Mouse (Mus musculus) myocyte (in vitro differentiated cells): Measurements from ENCODE around the gene Rpl29. TPM values are rescaled to one million over a fixed set of nuclear protein-coding genes. Genes with fewer than 3 reads are reported as not detected.

Experiments
- H3K27me3 ChIP-seq: one replicate; pipeline ENCODE4 v1.6.1; 2011; ENCODE audit not compliant: control insufficient read depth, insufficient read depth, insufficient read length
- H3K36me3 ChIP-seq: one replicate; pipeline ENCODE4 v1.6.1; 2011; ENCODE audit not compliant: control insufficient read depth, insufficient read depth
- H3K4me2 ChIP-seq: one replicate; pipeline ENCODE4 v1.6.1; 2011; ENCODE audit warnings: low read depth, control low read depth
- H3K4me3 ChIP-seq: one replicate; pipeline ENCODE4 v1.5.1; 2011; ENCODE audit warnings: mild to moderate bottlenecking, control low read depth, moderate library complexity
- H3K79me2 ChIP-seq: one replicate; pipeline ENCODE4 v1.6.1; 2011; ENCODE audit not compliant: control insufficient read depth, insufficient read depth
- H3ac ChIP-seq: one replicate; pipeline ENCODE4 v1.6.1; 2011; ENCODE audit not compliant: control insufficient read depth, insufficient read length
- CEBPB ChIP-seq: IDR thresholded peaks from 2 replicates; pipeline ENCODE4 v1.6.1; 2011; ENCODE audit warnings: mild to moderate bottlenecking, moderate library complexity; ENCODE audit not compliant: poor library complexity, insufficient read depth, severe bottlenecking
- E2F4 ChIP-seq: IDR thresholded peaks from one replicate; pipeline ENCODE4 v1.6.1; 2011; ENCODE audit warnings: mild to moderate bottlenecking, control low read depth, moderate library complexity; ENCODE audit not compliant: insufficient read depth
- MAX ChIP-seq: IDR thresholded peaks from one replicate; pipeline ENCODE4 v1.6.1; 2011; ENCODE audit warnings: low read depth, mild to moderate bottlenecking, control low read depth
- MYOD1 ChIP-seq, 3 experiments: IDR thresholded peaks; one replicate each; pipeline ENCODE4 v1.6.1; 2011; ENCODE audit warnings: control low read depth in 2 of 3, low read depth in 2 of 3, mild to moderate bottlenecking in 2 of 3, moderate library complexity in 1 of 3; ENCODE audit not compliant: insufficient read length in 2 of 3, control insufficient read depth in 1 of 3
- MYOG ChIP-seq, 3 experiments: IDR thresholded peaks; one replicate each; pipeline ENCODE4 v1.6.1; 2011; ENCODE audit warnings: control low read depth in 2 of 3, low read depth in 2 of 3, mild to moderate bottlenecking in 2 of 3; ENCODE audit not compliant: insufficient read length in 2 of 3, control insufficient read depth in 1 of 3, insufficient read depth in 1 of 3
- POLR2A ChIP-seq: IDR thresholded peaks from one replicate; pipeline ENCODE4 v1.6.1; 2011; ENCODE audit warnings: low read depth, mild to moderate bottlenecking, control low read depth, moderate library complexity; ENCODE audit not compliant: insufficient read length
- POLR2AphosphoS2 ChIP-seq: IDR thresholded peaks from one replicate; pipeline ENCODE4 v1.6.1; 2011; ENCODE audit warnings: low read depth, control low read depth; ENCODE audit not compliant: insufficient read length
- REST ChIP-seq: IDR thresholded peaks from one replicate; pipeline ENCODE4 v1.6.1; 2011; ENCODE audit warnings: mild to moderate bottlenecking, control low read depth, moderate library complexity; ENCODE audit not compliant: insufficient read depth, insufficient read length
- SRF ChIP-seq: IDR thresholded peaks from one replicate; pipeline ENCODE4 v1.6.1; 2011; ENCODE audit warnings: low read depth; ENCODE audit not compliant: control insufficient read depth, insufficient read length
- TCF12 ChIP-seq: IDR thresholded peaks from one replicate; pipeline ENCODE4 v1.6.1; 2011; ENCODE audit warnings: mild to moderate bottlenecking, control low read depth; ENCODE audit not compliant: poor library complexity, insufficient read depth, severe bottlenecking
- TCF3 ChIP-seq: IDR thresholded peaks from one replicate; pipeline ENCODE4 v1.6.1; 2011; ENCODE audit warnings: low read depth, control low read depth; ENCODE audit not compliant: insufficient read length
- USF1 ChIP-seq: IDR thresholded peaks from one replicate; pipeline ENCODE4 v1.6.1; 2011; ENCODE audit warnings: low read depth, mild to moderate bottlenecking, control low read depth, moderate library complexity
- polyA plus RNA-seq: library from polyadenylated mRNA; unstranded; fragments of >200 nt; fragmentation: generic; extraction: Trizol; gene quantifications from one replicate; pipeline ENCODE4 v1.2.1, GENCODE M21; 2012; ENCODE audit warnings: missing spikeins

Gene Rpl29
- polyA plus RNA-seq, 1 experiment: 45.1 TPM

GRCm38 (mm10) chr9:106447348-106447747 lies 18.1 kb downstream of the Rpl29 start, which contains the start of the genes Abhd14b and Abhd14a:
TSS of gene Abhd14b (plus strand) at chr9:106447459.
TSS of gene Abhd14a (minus strand) at chr9:106447678.
- no peak within 1 kb of the TSS for H3ac ChIP-seq
- H3K79me2 ChIP-seq: no peaks in the 10 kb centered on the region
- TF ChIP-seq TCF12 (no peak), POLR2A (peak; percentile 57), SRF (no peak), MYOD1 (IDR thresholded peaks at IDR 0.05; ENCODE audit: control insufficient read depth in 1 of 3, insufficient read length in 2 of 3, low read depth in 2 of 3) (peak in 1 of 3 experiments; percentile 8), USF1 (peak; percentile 33), POLR2AphosphoS2 (peak; percentile 44), TCF3 (no peak), MAX (no peak), REST (no peak)
- no peaks in the 10 kb centered on the region for H3K27me3 ChIP-seq
- peak within 1 kb of the TSS; percentile 40 for H3K4me3 ChIP-seq
- peak within 1 kb of the TSS; percentile 99 for H3K4me2 ChIP-seq
- no peaks in the 10 kb centered on the region for H3K36me3 ChIP-seq

- H3K27me3 ChIP-seq: no peaks in the 10 kb centered on the region
- H3K79me2 ChIP-seq: no peaks in the 10 kb centered on the region
- H3K4me2 ChIP-seq: peak overlapping the region; percentile 99
- TF ChIP-seq E2F4 (no peak), POLR2AphosphoS2 (no peak), REST (no peak), CEBPB (no peak), MAX (no peak), POLR2A (no peak), TCF12 (no peak), TCF3 (no peak), SRF (no peak), MYOG (IDR thresholded peaks at IDR 0.05; ENCODE audit: control insufficient read depth in 1 of 3, insufficient read depth in 1 of 3, insufficient read length in 2 of 3, low read depth in 2 of 3) (no peak), USF1 (no peak)
- H3K36me3 ChIP-seq: no peaks in the 10 kb centered on the region
- H3ac ChIP-seq: no peak overlapping the region
- H3K4me3 ChIP-seq: peak overlapping the region; percentile 40
These were observed 18.7 kb downstream of the Rpl29 start for GRCm38 (mm10) chr9:106447951-106448350.

- peak overlapping the region; percentile 99 for H3K4me2 ChIP-seq
- no peaks in the 10 kb centered on the region for H3K27me3 ChIP-seq
- no peak overlapping the region for H3ac ChIP-seq
- H3K36me3 ChIP-seq: no peaks in the 10 kb centered on the region
- H3K79me2 ChIP-seq: no peaks in the 10 kb centered on the region
- H3K4me3 ChIP-seq: peak overlapping the region; percentile 40
- no peak for TF ChIP-seq TCF12
- peak in 2 of 3 experiments; percentile 20 to 54 for TF ChIP-seq MYOD1 (IDR thresholded peaks at IDR 0.05; ENCODE audit: control insufficient read depth in 1 of 3, insufficient read length in 2 of 3, low read depth in 2 of 3)
- TF ChIP-seq SRF: no peak
- peak in 2 of 3 experiments; percentile 59 to 69 for TF ChIP-seq MYOG (IDR thresholded peaks at IDR 0.05; ENCODE audit: control insufficient read depth in 1 of 3, insufficient read depth in 1 of 3, insufficient read length in 2 of 3, low read depth in 2 of 3)
- TF ChIP-seq POLR2AphosphoS2: peak; percentile 66
- TF ChIP-seq POLR2A: peak; percentile 50
- TF ChIP-seq TCF3: no peak
- TF ChIP-seq MAX: no peak
These were observed 19.3 kb downstream of the Rpl29 start for GRCm38 (mm10) chr9:106448498-106449031.

GRCm38 (mm10) chr9:106449947-106450346 lies 20.7 kb downstream of the Rpl29 start:
- Histone ChIP-seq H3K4me2 (peak overlapping the region; percentile 46), H3K4me3 (no peak overlapping the region), H3K36me3 (no peaks in the 10 kb centered on the region), H3K79me2 (peaks cover 10% of the 10 kb centered on the region), H3K27me3 (no peaks in the 10 kb centered on the region), H3ac (no peak overlapping the region)
- TF ChIP-seq USF1: no peak
- TF ChIP-seq MYOD1 (IDR thresholded peaks at IDR 0.05; ENCODE audit: control insufficient read depth in 1 of 3, insufficient read length in 2 of 3, low read depth in 2 of 3): no peak
- TF ChIP-seq E2F4: no peak
- TF ChIP-seq CEBPB: no peak
- no peak for TF ChIP-seq TCF3
- no peak for TF ChIP-seq POLR2A
- no peak for TF ChIP-seq MYOG (IDR thresholded peaks at IDR 0.05; ENCODE audit: control insufficient read depth in 1 of 3, insufficient read depth in 1 of 3, insufficient read length in 2 of 3, low read depth in 2 of 3)
- TF ChIP-seq MAX: no peak
- no peak for TF ChIP-seq TCF12
- TF ChIP-seq REST: no peak
- no peak for TF ChIP-seq SRF
- no peak for TF ChIP-seq POLR2AphosphoS2

GRCm38 (mm10) chr9:106450661-106451060 lies 21.4 kb downstream of the Rpl29 start:
- Histone ChIP-seq H3K4me2 (peak overlapping the region; percentile 46), H3K36me3 (no peaks in the 10 kb centered on the region), H3K27me3 (no peaks in the 10 kb centered on the region), H3K4me3 (no peak overlapping the region), H3ac (no peak overlapping the region), H3K79me2 (peaks cover 17% of the 10 kb centered on the region)
- TF ChIP-seq E2F4: no peak
- peak; percentile 18 for TF ChIP-seq SRF
